Mouse (Mus musculus): ENCODE results near the gene Scrn1.

GRCm38 (mm10) chr6:54550801-54551323 lies 15.4 kb downstream of the Scrn1 start:
- TF ChIP-seq CTCF (conservative IDR thresholded peaks at IDR 0.05; ENCODE audit: low read length), result no peak
- no peak for TF ChIP-seq POU5F1 (IDR thresholded peaks at IDR 0.05; ENCODE audit: borderline replicate concordance, low read length)
- no peak for TF ChIP-seq NANOG (IDR thresholded peaks at IDR 0.05; ENCODE audit: borderline replicate concordance, low read length)
